Mouse (Mus musculus) heart, adult 9 months (tissue): Measurements from ENCODE around the gene Olfr572.

Experiments
- DNase-seq, 2 experiments: peaks; one replicate each; pipeline ENCODE4 v3.0.0; 2022; ENCODE audit warnings: low spot score in 2 of 2

Olfr572 gene

DNA sequence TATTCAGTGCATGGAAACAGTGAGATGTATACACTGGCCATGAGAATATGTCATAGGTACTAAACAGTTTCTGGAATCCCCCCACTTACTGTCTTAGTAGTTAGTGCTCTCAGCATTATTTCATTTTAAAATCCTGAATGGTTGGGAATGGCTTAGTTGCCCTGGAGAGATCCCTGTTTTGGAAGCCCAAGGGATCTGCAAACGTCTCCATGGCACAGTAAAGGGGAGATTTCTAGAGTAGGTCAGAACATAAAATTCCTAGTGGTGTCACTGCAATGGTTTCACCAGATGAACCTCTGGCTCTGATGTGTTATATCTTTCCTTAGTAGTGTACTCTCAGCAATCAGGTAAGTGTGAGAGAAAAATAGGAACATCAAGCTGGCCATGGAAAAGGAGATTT is at the start of gene Olfr572:
Gene Olfr572, plus strand, starts transcription at position 301 of the 400 bp plus-strand sequence.
- no peak for DNase-seq

GRCm38 (mm10) chr7:102876822-102877221 is 47.4 kb upstream of the Olfr572 start, which contains the start of gene Olfr568:
TSS of gene Olfr568 (plus strand) at chr7:102877122.
- DNase-seq, result no peak

DNA sequence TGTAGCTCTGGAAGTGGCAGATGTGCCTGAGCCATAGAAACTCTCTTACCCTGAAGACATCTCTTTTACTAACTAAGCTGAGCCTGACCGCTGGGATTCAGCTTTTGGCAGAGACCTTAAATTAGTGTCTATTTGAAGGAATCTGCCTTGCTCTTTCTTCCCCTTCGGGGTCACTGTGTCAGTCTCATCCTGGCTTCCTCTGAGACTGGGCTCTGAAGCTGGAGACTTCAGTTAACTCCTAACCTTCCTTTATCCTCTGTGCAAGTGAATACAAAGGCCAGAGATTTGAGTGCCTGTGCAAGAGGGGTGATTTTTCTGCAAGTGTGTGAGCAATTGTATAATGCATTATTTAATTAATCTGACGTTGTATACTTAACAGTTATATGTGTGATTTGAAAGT is 33.4 kb upstream of the Olfr572 start, which contains the start of gene Olfr569:
Gene Olfr569, minus strand, starts transcription at position 101 of the 400 bp plus-strand sequence.
- no peak for DNase-seq

DNA sequence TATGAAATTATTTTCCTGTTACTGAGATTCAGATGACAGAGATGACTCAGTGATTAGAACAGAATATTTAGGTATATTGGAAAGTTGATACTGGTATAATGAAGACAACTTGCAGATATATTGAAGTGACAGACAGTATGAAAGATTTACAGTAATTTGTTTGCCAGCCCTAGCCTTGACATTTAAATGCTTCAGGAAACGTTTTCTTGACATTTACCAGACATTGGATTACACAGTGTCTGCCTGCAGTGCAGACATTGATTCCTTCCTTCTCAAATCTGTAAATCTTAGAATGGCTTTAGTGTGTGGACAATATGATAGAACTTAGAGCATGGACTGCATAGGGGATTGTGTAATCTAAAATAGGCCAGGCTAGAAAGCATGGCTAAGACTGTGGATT is 8.9 kb upstream of the Olfr572 start:
- DNase-seq, result no peak

DNA sequence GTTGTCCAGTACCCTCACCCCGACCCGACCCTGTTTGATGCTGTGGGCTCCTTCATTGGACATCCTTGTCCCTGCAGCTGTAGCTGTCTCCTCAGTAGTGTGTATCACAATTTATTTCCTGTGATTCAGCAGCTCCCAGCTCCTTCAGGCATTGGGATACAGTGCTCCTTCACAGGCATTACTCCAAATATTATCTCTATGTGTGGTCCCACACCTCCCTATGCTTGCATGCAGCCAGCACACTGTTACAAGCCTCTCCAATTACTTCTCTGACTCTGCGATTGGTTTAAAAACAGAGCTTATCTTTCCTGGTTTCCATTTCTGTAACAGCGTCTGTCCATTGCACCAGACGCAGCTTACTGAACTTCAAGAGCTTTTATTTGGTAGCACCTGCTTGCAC is 7.8 kb upstream of the Olfr572 start:
- no peak for DNase-seq

- DNase-seq, result no peak
Observed at GRCm38 (mm10) chr7:102917032-102917875, 7.0 kb upstream of the Olfr572 start, which contains the start of gene Olfr571. TSS of gene Olfr571 (minus strand) at chr7:102917536.

GRCm38 (mm10) chr7:102919632-102920031 is 4.6 kb upstream of the Olfr572 start:
- no peak for DNase-seq

DNA sequence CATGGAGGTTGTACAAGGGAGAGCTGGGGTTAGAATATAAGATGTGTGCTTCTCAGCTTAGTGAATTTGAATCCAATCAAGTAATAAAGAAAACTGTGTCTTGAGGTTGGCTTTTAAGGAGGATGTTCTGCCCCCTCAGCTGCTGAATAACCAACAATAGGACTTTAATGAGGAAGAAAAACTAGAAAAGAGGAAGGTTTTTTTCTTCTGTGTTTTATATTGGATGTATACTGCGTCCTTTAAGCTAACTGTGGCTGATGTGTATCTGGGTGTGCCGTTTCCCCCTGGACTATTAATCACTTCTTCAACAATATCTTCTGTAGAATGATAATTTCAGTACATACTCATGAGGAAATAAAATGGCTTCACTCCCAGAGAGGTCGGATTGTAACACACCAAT is 2.9 kb downstream of the Olfr572 start:
- no peak for DNase-seq

DNA sequence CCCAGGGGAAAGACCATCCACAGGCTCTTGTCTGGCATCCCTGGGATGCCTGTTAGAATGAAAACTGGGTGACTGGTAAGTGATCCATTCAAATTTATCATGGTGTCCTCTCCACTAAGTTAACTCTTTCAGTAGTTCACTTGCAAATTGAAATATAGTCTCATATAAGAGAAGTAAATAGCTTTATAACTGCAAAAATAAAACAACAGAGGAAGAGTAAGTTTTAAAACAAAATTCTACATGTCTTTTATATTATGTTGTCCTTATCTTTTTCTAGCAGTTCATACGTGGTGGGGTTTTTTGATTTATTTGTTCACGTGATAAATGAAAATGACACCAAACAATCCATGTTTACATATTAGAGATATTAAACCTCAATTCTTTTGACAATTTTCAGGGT is 18.3 kb downstream of the Olfr572 start, which contains the start of gene Olfr573-ps1:
Gene Olfr573-ps1, minus strand, starts transcription at position 101 of the 400 bp plus-strand sequence.
- DNase-seq, result no peak

- DNase-seq, result no peak
Observed at GRCm38 (mm10) chr7:102943417-102943816, 19.2 kb downstream of the Olfr572 start.

DNA sequence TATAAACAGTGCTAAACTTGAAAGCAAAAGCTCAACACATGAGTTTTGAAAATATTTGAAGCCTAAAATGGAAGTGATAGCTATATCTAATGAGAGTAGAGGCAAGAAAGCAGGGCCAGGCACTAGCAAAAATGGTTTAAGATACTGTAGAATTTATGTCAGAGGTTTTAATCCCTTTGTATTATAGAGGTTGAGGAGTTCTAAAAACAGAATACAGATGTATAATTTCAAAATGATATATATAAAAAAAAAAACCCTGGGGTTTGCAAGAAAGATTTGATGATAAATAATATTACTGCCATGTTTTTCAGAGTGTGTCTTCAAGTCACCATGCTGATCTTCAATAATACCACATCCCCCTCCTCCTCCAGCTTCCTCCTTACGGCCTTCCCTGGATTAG is 24.0 kb downstream of the Olfr572 start, which contains the start of gene Olfr574:
Gene Olfr574, plus strand, starts transcription at position 301 of the 400 bp plus-strand sequence.
- DNase-seq, result no peak

DNA sequence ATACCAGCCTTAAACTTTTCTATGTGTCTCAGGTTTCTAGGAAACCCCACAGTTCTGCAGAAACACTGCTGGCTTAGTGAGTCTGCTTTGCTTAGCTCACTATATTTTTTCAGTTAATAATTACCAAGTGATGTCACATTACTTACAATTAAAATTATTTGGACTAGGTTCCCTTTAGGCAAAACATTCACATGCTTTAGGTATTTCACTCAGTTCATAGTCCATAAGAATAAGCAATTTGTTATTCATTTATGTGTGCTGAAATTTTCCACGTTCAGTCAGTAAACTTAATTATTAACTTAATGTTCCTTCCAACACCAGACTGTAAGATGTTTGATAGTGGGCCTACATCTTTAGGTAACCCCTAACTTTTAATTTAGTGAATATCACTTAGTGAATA is 26.5 kb downstream of the Olfr572 start:
- no peak for DNase-seq

DNA sequence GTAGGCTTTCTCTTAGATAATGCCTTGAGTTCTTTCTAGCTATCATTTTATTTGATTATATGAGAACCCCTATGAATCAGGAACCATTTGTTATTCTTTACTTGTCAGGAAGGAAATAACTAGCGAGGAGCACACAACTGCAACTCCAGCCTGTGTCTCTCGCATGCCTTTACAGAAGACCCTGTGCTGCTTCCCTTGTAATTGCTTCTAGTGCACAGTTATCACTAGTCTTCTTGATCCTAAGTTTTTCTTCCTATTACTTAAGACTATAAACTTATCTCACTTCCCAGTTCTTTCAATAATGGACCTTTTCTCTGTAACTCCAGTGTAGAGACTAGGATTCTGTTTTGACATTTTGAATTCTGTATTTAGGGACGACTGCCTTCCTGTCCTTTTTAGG is 33.9 kb downstream of the Olfr572 start:
- DNase-seq, result no peak

DNA sequence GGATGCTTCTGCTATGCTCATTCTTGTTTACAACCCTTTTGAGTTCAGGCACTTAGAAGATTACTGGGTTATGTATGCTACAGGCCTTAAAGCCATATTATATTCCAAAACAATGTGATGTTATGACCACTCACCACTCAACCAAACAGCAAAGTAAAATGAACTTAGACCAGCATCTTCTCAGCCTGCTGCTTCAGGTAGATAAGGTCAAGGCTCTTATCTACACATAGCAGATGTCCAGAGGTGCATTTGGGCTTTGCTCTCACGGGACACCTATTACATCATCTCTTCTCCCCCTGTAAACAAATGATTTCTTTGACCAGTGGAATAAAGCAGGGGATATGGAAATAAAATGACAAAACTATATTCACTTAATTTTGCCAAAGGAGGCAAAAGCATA is 34.4 kb downstream of the Olfr572 start, which contains the start of gene Olfr575:
Gene Olfr575, minus strand, starts transcription at position 183 of the 400 bp plus-strand sequence.
- DNase-seq, result no peak

- no peak for DNase-seq
Observed at GRCm38 (mm10) chr7:102962360-102962759, 38.2 kb downstream of the Olfr572 start, which contains the start of gene Olfr576. TSS of gene Olfr576 (plus strand) at chr7:102962660.

DNA sequence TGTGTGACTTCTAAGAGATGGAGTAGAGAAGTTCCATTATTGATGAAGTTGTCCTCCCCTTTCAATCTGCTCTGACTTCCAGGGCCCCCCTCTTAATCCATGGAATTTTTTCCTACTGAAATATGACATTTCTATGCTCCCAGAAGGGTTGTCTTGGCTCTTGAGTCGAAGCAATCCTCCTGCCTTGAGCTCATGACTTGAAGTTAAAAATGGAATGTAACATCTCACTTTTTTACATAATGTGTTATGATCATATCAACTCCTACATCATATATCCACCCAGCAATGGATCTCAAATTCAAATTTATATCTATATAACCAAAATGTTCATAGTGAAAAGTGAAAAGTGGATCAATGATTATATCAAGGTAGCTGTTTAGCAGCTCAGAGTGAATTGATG is 50.2 kb downstream of the Olfr572 start:
- DNase-seq, result no peak

- DNase-seq, result no peak
Observed at GRCm38 (mm10) chr7:102975843-102976242, 51.6 kb downstream of the Olfr572 start, which contains the start of gene Olfr577. TSS of gene Olfr577 (minus strand) at chr7:102975943.
